Comparison of ENCODE assay signal across 10 mouse cellular contexts in the genomic region with DNA sequence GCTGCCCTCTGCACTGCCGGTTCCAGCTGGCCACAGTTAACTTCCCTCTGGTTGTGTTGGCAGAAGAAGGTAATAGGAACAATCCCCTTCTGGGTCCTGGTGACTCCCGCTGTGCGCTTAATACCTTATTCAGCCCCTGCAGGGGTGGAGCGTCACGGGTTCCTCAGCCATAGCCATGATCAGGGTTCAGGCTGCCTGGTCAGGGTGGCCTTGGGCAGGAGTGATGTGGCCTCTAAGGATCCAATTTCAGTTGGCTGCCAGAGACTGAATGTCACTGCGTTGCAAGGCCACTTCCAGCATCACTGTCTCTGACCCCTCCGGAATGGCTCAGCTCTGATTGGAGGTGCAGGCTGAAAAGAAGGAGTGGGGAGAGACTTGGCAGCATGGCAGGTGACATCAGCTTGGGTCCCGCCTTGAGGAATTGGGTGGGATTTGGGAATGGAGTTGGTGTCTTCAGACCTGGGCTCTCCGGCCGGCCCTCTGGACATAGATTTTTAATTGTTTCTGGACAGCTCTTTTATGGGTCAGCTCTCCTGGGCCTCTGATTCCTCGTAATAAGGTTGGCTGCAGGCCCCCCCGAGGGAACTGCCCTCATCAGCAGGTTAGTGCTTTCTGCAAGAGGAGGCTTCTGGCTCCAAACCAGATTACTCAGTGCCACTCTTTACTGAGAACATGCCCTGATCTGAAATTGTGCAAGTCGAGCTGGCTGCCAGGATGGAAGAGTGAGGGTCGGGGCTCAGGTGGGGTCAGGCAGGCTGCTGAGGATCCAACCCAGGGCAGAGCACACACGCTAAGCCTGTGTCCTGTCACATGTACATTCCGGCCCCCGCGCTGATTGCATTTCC. TPM values are rescaled to one million over a fixed set of nuclear protein-coding genes. Genes with fewer than 3 reads are reported as not detected.
DNase-seq lines count a peak whose midpoint lies in the region; ATAC-seq lines count a peak whose summit lies in the region.
"Had no signal": no experiment of that assay in that cellular context is flagged by ENCODE, and none has a peak within 500 bp of the region (broad histone marks: within the 10 kb centered on the region; RNA-seq: fewer than 3 reads in every experiment).

No protein-coding gene starts in this region.

- no peak overlapping the region for H3K4me3 ChIP-seq in limb, embryonic 13.5 days
- H3K4me3 ChIP-seq: erythroblast, embryonic 14.5 days; neural tube, embryonic 12.5 days had no signal

- H3K27ac ChIP-seq in limb, embryonic 13.5 days, result peak overlapping the region; percentile 12; the same call in 1 of the 2 replicates
- H3K27ac ChIP-seq: neural tube, embryonic 12.5 days had no signal

- H3K4me2 ChIP-seq in limb, embryonic 13.5 days (replicated peaks), result no peak overlapping the region
- H3K4me2 ChIP-seq: neural tube, embryonic 12.5 days had no signal

- H3K4me1 ChIP-seq in limb, embryonic 13.5 days, result peaks cover 43% of the 10 kb centered on the region

- H3K9ac ChIP-seq in limb, embryonic 13.5 days, result no peak overlapping the region
- H3K9ac ChIP-seq: neural tube, embryonic 12.5 days had no signal

- no peak for ATAC-seq in limb, embryonic 13.5 days (ENCODE audit: low FRiP score, low read depth)

- H3K36me3 ChIP-seq in limb, embryonic 13.5 days, result peaks cover 23% of the 10 kb centered on the region

- H3K9me3 ChIP-seq in limb, embryonic 13.5 days, result no peaks in the 10 kb centered on the region
- H3K9me3 ChIP-seq: neural tube, embryonic 12.5 days had no signal

- DNase-seq in gastrocnemius, adult 18-20 months (ENCODE audit: low spot score), result peak; percentile 83
- no peak for DNase-seq in gastrocnemius, postnatal 4 days (ENCODE audit: low spot score in 2 of 2)
- peak; percentile 65 for DNase-seq in MN1 (ENCODE audit: low spot score)
- DNase-seq in cerebellum, postnatal 14 days, result peak; percentile 48 to 57
- DNase-seq in heart, postnatal 10 days, result peak; percentile 74 to 75
- no peak for DNase-seq in yolk sac, embryonic 10.5 days (ENCODE audit: low spot score)
- DNase-seq in urinary bladder, adult 18-20 months (ENCODE audit: low spot score in 2 of 2), result no peak

- WGBS in limb, embryonic 13.5 days, result 38% methylated on average over 18 of the region's 18 CpGs

- H3K27me3 ChIP-seq in limb, embryonic 13.5 days, result no peaks in the 10 kb centered on the region
- H3K27me3 ChIP-seq: neural tube, embryonic 12.5 days had no signal

- intact Hi-C loops in heart, postnatal 10 days (cut with DNase I), result no loop called here

RNA-seq across cellular contexts. Expression of a gene that starts 10.8 kb away (rescaled TPM):
- total RNA-seq in gastrocnemius, adult 18-20 months (2021), result 10 to 100 TPM; 85.1 to 88.2 TPM
- total RNA-seq in gastrocnemius, postnatal 4 days (2021), result 10 to 100 TPM; 51.9 to 57.3 TPM
- 100 to 1,000 TPM; 106 to 116 TPM for total RNA-seq in heart, postnatal 10 days (2021)
- polyA plus RNA-seq in limb, embryonic 13.5 days (2015; fragmentation: Nextera tagmentation; extraction: Ambion mirVana), result 22.7 and 31.9 TPM in 2 replicates

RNA-seq across cellular contexts. Expression of a gene that starts 37.4 kb away (rescaled TPM):
- total RNA-seq in gastrocnemius, adult 18-20 months (2021), result 10 to 100 TPM; 13.1 to 18.2 TPM
- total RNA-seq in gastrocnemius, postnatal 4 days (2021), result 10 to 100 TPM; 26.1 to 26.8 TPM
- 10 to 100 TPM; 59.4 to 60.9 TPM for total RNA-seq in heart, postnatal 10 days (2021)
- 15.5 and 19.4 TPM in 2 replicates for polyA plus RNA-seq in limb, embryonic 13.5 days (2015; fragmentation: Nextera tagmentation; extraction: Ambion mirVana)

RNA-seq across cellular contexts. Expression of a gene that starts 38.5 kb away (rescaled TPM):
- total RNA-seq in gastrocnemius, adult 18-20 months (2021), result 1 to 10 TPM; 5.0 to 6.5 TPM
- 10 to 100 TPM; 15.6 to 16.9 TPM for total RNA-seq in gastrocnemius, postnatal 4 days (2021)
- 10 to 100 TPM; 10.5 to 15.0 TPM for total RNA-seq in heart, postnatal 10 days (2021)
- polyA plus RNA-seq in limb, embryonic 13.5 days (2015; fragmentation: Nextera tagmentation; extraction: Ambion mirVana), result 32.9 and 33.8 TPM in 2 replicates

RNA-seq across cellular contexts. Expression of a gene that starts 47.8 kb away (rescaled TPM):
- total RNA-seq in gastrocnemius, adult 18-20 months (2021), result 1 to 10 TPM; 6.3 to 8.1 TPM
- total RNA-seq in gastrocnemius, postnatal 4 days (2021), result 10 to 100 TPM; 19.0 to 21.6 TPM
- 10 to 100 TPM; 17.9 to 18.2 TPM for total RNA-seq in heart, postnatal 10 days (2021)
- polyA plus RNA-seq in limb, embryonic 13.5 days (2015; fragmentation: Nextera tagmentation; extraction: Ambion mirVana), result 4.8 and 6.0 TPM in 2 replicates

Comparison
In these comparisons a context has a peak if more than half of its experiments do, and no peak if none do; other contexts are left out.
1. DNase-seq: peak in gastrocnemius, adult 18-20 months (single experiment), MN1 (single experiment), cerebellum, postnatal 14 days (2 of 2) and heart, postnatal 10 days (2 of 2); none in gastrocnemius, postnatal 4 days (0 of 2), yolk sac, embryonic 10.5 days (single experiment) and urinary bladder, adult 18-20 months (0 of 2).